Mouse (Mus musculus) ovary, adult 2 months (tissue): ENCODE data around the gene Gm10377. TPM values are rescaled to one million over a fixed set of nuclear protein-coding genes. Genes with fewer than 3 reads are reported as not detected.

Source experiments
- polyA plus RNA-seq: library from polyadenylated mRNA; depleted of rRNA; stranded (reverse); fragments of >200 nt; gene quantifications from 2 replicates; pipeline ENCODE4 v1.2.3, GENCODE M21; 2012; rRNA removed

Gm10377 gene
- not detected in 2 replicates for polyA plus RNA-seq

GRCm38 (mm10) chr14:42797887-42798286, at the start of gene Gm10377:
Gene Gm10377 (minus strand): TSS chr14:42797987.

GRCm38 (mm10) chr14:42768721-42769120, 29.1 kb downstream of the Gm10377 start, which contains the start of gene Gm3015:
Gene Gm3015 (minus strand): TSS chr14:42768821.

Other genes with a start within 250 kb of the Gm10377 start
- gene Gm17124, start 198.1 kb downstream of the Gm10377 start, polyA plus RNA-seq, result not detected in 2 replicates
- gene Gm3633, start 156.1 kb downstream of the Gm10377 start, polyA plus RNA-seq, result not detected in 2 replicates
- not detected in 2 replicates for gene Gm10378, start 142.0 kb downstream of the Gm10377 start, polyA plus RNA-seq
- not detected in 2 replicates for gene Gm3015, start 29.2 kb downstream of the Gm10377 start, polyA plus RNA-seq
- gene Gm21977, start 55.5 kb upstream of the Gm10377 start, polyA plus RNA-seq, result not detected in 2 replicates
- gene Gm8082, start 195.6 kb upstream of the Gm10377 start, polyA plus RNA-seq, result not detected in 2 replicates
- gene Gm10376, start 217.6 kb upstream of the Gm10377 start, polyA plus RNA-seq, result not detected in 2 replicates